Mouse (Mus musculus): ENCODE results near the gene Cntn5. TPM values are rescaled to one million over a fixed set of nuclear protein-coding genes. Genes with fewer than 3 reads are reported as not detected.
"Not testable (repeated sequence)": the region's sequence is repeated elsewhere in the genome, so short reads cannot be mapped to it uniquely, and the experiment has no call there.

The Cntn5 gene
- polyA plus RNA-seq, 1 experiment from 2014 or later = 8.7 TPM

DNA sequence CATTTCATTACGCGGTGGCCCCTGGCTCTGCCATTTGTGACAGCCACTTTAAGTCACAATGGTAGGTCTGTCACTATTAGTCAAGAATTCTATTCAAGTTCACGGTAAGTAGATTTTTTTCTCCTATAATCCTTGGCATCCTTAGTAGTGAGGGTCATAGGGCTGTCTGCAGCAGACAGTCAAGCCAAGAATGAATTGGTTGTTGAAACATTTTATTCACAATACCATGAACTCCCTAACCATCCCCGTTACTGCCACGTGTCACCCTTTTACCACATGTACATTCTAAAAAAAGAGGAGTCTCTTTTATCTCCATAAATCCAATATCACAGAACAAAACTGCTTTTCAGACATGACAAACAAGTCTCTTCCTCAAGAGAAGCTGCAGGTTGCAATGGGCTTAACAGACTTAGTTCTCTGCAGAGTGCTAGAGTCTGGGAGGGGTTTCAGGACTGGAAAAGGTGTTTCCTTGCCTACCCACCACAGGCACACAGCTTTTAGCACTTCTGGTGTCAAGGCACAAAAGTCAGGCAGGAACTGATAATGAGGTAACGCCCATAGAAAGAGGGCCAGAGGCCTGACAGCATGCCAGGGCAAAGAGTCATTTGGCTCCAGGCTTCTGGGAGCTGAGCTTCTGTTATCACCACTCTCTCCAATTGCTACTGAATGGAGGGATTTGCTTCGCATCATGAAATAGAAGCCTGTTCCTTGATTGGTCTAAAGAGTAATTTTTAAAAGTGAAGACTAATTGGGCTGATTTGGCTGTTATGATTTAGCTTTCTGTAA is 259.3 kb downstream of the Cntn5 start:
- Histone ChIP-seq H3K27me3 (no peaks in the 10 kb centered on the region), H3K27ac (no peak overlapping the region), H3K9ac (no peak overlapping the region), H3K4me3 (replicated peaks) (no peak overlapping the region), H3K4me2 (no peak overlapping the region), H3K36me3 (replicated peaks) (no peaks in the 10 kb centered on the region), H3K9me3 (no peaks in the 10 kb centered on the region), H3K4me1 (no peaks in the 10 kb centered on the region)
- 48% methylated on average over 7 of the region's 7 CpGs for WGBS
- no peak for ATAC-seq (ENCODE audit: low FRiP score)

DNA sequence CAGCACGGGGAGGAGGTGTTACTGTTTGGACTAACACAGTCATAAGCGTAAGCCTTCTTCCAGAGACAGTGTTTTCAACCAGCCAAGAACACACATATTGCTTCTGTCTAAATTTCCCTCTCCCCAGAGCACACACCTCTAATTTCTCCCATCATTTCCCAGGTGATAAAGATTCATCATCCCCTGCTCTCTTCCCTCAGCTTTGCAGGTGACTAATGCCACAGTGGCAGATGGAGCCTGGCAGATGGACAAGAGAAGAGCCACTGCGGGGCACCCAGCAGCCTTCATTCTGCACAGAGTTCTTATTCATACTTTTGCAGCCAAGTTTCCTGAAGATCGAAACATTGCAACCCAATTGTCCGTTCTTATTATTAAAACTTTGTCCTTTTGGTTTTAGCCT is 286.5 kb downstream of the Cntn5 start:
- Histone ChIP-seq H3K4me2 (no peak overlapping the region), H3K9ac (no peak overlapping the region), H3K9me3 (no peaks in the 10 kb centered on the region), H3K4me3 (replicated peaks) (no peak overlapping the region), H3K36me3 (replicated peaks) (no peaks in the 10 kb centered on the region), H3K4me1 (no peaks in the 10 kb centered on the region), H3K27me3 (no peaks in the 10 kb centered on the region), H3K27ac (no peak overlapping the region)
- 82% methylated on average over 5 of the region's 5 CpGs for WGBS
- peak; percentile 39; the same call in 1 of the 2 replicates for ATAC-seq (ENCODE audit: low FRiP score)

DNA sequence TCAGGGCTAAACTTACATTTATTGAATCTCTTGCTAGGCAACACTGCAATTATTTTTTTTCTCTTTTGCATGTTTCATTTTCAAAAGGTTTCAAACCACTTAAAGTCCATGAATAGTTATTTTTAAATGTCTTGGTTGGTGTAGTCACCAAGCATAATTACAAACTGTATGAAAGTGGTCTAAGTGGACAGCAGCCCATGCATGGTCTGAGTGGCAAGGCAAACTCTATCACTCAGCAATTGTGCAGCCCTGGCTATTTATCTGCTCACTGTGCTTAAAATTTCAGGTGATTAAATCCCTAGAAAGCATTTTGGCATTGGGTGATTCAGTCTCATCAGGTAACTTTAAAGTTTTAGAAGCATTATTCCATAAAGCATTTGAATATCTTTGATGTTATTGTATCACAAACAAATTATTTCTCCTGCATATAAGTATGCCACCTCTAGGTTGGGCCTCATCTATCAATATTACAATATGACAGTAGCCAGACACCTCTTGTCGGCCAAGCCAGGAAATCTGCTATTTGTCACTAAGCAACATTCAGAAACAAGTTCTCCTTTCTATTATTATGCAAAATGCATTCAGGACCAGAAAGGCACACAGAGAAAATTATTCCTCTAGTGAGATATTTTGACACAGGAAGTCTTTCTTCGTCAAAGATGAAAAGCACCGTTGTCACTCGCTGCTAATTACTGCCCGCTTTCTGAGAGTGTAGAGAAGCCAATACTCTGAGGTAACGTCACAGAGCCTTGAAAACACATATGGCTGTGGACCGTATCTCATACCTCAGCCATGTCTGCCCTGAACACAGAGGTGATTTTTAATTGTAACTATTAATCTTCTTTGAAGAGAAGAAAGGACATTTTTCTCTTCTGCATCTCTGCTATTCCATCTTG is 329.0 kb downstream of the Cntn5 start:
- WGBS = 41% methylated on average over 7 of the region's 7 CpGs
- Histone ChIP-seq H3K27me3 (no peaks in the 10 kb centered on the region), H3K4me3 (replicated peaks) (no peak overlapping the region), H3K9ac (no peak overlapping the region), H3K4me2 (no peak overlapping the region), H3K36me3 (replicated peaks) (no peaks in the 10 kb centered on the region), H3K9me3 (no peaks in the 10 kb centered on the region), H3K27ac (no peak overlapping the region), H3K4me1 (no peaks in the 10 kb centered on the region)
- peak; percentile 75; the same call in 1 of the 2 replicates for ATAC-seq (ENCODE audit: low FRiP score)

DNA sequence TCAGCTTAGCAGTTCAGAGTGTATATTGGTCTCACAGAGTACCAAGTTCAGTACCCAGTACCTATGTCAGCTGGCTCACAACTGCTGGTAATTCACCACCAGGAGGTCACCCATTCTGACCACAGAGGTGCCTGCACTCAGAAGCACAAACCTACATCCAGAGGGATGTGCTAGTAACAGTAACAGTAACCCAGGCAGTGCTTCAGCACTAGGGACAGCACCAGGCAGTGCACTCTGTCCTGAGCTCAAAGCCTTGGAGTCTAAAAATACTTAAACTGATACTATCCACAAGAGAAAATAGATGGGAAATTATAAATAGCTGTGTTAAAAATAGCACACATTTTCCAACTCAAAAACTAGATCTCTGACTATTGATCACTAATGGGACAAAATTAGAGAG is 334.7 kb downstream of the Cntn5 start:
- no peak overlapping the region for H3K4me2 ChIP-seq
- H3K36me3 ChIP-seq (replicated peaks) = no peaks in the 10 kb centered on the region
- no peak for ATAC-seq (ENCODE audit: low FRiP score)
- H3K27ac ChIP-seq = no peak overlapping the region
- H3K27me3 ChIP-seq = no peaks in the 10 kb centered on the region
- no peaks in the 10 kb centered on the region for H3K4me1 ChIP-seq
- no peak overlapping the region for H3K4me3 ChIP-seq (replicated peaks)
- H3K9me3 ChIP-seq = no peaks in the 10 kb centered on the region
- H3K9ac ChIP-seq = no peak overlapping the region

DNA sequence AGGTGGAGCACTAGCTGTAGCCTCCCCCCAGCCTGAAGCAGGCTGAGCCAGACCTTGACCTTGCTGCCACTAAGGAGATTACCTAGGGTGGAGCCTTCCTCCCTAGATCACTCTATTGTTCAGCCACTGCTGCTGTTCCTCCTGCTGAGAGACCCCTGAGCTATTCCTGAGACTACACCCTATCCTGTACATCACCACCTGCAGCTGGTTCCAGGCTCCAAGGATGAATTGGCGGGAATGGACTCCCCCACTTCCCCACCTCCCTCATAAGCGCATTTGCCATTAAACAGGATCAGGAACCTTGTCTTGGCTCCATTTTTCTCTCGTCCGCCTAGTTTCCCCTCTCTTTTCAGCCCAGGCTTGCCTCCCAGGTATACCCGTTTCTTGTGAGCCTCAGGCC is 363.7 kb downstream of the Cntn5 start:
- H3K4me2 ChIP-seq; H3K9me3 ChIP-seq; H3K4me3 ChIP-seq (replicated peaks); H3K27ac ChIP-seq; ATAC-seq (ENCODE audit: low FRiP score); H3K4me1 ChIP-seq; H3K36me3 ChIP-seq (replicated peaks); H3K9ac ChIP-seq; H3K27me3 ChIP-seq: not testable (repeated sequence)
- 72% methylated on average over 5 of the region's 5 CpGs for WGBS

DNA sequence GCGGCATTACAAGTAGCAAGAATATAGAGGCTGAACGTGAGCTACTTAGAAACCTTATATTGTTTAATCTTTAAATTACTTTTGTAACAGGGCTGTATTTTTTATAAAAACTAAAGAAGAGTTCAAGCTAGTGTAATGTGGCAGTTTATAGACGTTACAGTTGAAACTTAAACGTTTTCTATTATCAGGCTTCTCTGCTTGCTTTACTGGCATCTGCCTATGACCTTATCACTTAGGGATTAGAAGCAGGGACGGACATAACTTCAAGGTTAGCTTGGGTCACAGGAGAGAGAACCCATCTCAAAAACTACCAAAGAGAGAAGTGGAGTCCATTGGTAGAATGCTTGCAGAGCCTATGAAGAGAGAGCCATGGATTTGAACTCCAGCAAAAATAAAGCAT is 372.3 kb downstream of the Cntn5 start:
- Histone ChIP-seq H3K27me3 (no peaks in the 10 kb centered on the region), H3K4me3 (replicated peaks) (no peak overlapping the region), H3K27ac (no peak overlapping the region), H3K36me3 (replicated peaks) (no peaks in the 10 kb centered on the region), H3K4me1 (peaks cover 10% of the 10 kb centered on the region; the same call in 1 of the 2 replicates), H3K9me3 (no peaks in the 10 kb centered on the region), H3K9ac (no peak overlapping the region), H3K4me2 (no peak overlapping the region)
- WGBS = 89% methylated on average over 5 of the region's 5 CpGs
- no peak for ATAC-seq (ENCODE audit: low FRiP score)

DNA sequence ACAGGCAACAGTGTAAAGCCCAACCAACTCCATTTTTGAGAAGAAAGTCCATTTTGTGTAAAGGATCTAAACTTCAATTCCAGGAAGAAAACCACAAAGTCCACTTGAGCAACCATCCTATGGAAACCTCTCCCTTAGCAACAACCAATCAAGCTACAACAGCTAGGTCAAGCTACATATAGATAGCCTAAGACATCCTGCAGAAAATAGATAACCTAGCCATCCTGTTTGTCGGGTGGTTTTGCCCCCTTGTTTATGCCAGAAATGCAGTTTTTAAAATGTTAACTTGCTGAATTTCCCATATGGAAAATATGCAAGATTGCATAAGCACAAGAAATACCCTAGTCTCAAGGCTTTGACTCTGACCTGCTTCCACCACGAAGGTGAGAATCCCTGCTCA is 373.5 kb downstream of the Cntn5 start:
- no peaks in the 10 kb centered on the region for H3K9me3 ChIP-seq
- no peak overlapping the region for H3K9ac ChIP-seq
- H3K36me3 ChIP-seq (replicated peaks) = no peaks in the 10 kb centered on the region
- ATAC-seq (ENCODE audit: low FRiP score) = no peak
- H3K27me3 ChIP-seq = no peaks in the 10 kb centered on the region
- WGBS = 94% methylated on average over 2 of the region's 2 CpGs
- H3K4me3 ChIP-seq (replicated peaks) = no peak overlapping the region
- H3K4me1 ChIP-seq = peaks cover 13% of the 10 kb centered on the region; the same call in 1 of the 2 replicates
- H3K4me2 ChIP-seq = no peak overlapping the region
- H3K27ac ChIP-seq = no peak overlapping the region

DNA sequence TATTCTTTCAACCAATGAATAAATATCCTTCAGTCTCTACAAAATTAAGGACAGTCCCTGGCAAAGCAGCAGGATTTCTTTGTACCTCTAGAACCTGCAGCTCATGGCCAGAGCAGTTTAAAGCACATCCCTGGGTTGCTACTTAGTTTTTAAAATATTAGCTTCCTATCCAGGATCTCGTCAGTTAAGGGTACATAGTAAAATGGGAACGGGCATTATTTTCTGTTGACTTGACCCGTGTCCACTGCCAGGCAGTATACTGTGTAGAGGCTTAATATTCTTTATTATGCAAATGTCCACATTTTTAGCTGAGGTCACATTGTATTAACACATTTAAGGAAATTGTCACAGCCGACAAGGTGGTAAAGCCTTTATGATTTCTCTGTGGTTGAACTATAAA is 375.0 kb downstream of the Cntn5 start:
- Histone ChIP-seq H3K27ac (no peak overlapping the region), H3K9ac (no peak overlapping the region), H3K4me2 (no peak overlapping the region), H3K27me3 (no peaks in the 10 kb centered on the region), H3K4me3 (replicated peaks) (no peak overlapping the region), H3K4me1 (peaks cover 13% of the 10 kb centered on the region; the same call in 1 of the 2 replicates), H3K9me3 (no peaks in the 10 kb centered on the region), H3K36me3 (replicated peaks) (no peaks in the 10 kb centered on the region)
- 12% methylated on average over 4 of the region's 4 CpGs for WGBS
- peak; percentile 41; the same call in 1 of the 2 replicates for ATAC-seq (ENCODE audit: low FRiP score)

DNA sequence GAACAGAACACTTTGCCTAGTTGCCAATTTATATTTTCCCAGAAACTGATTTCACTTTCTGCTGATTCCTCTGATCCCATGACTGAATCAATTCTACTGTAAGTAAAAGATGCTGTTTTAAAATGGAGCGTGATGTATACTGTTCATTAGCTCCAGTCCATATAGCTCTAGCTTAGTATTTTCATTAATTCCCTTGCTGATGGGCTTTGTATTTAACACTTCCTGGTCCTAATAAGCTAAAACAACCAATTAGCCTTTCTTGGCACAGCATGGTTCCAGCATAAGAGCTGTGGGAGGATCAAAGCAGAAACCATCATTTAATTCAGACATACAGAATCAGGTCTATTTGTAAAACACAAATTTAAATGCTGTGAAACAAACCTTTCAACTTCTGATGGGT is 375.5 kb downstream of the Cntn5 start:
- H3K4me2 ChIP-seq = no peak overlapping the region
- 24% methylated on average over 1 of the region's 1 CpGs for WGBS
- no peaks in the 10 kb centered on the region for H3K9me3 ChIP-seq
- no peak overlapping the region for H3K27ac ChIP-seq
- H3K4me3 ChIP-seq (replicated peaks) = no peak overlapping the region
- H3K9ac ChIP-seq = no peak overlapping the region
- no peaks in the 10 kb centered on the region for H3K27me3 ChIP-seq
- no peaks in the 10 kb centered on the region for H3K36me3 ChIP-seq (replicated peaks)
- H3K4me1 ChIP-seq = peaks cover 13% of the 10 kb centered on the region; the same call in 1 of the 2 replicates
- peak; percentile 86 for ATAC-seq (ENCODE audit: low FRiP score)

DNA sequence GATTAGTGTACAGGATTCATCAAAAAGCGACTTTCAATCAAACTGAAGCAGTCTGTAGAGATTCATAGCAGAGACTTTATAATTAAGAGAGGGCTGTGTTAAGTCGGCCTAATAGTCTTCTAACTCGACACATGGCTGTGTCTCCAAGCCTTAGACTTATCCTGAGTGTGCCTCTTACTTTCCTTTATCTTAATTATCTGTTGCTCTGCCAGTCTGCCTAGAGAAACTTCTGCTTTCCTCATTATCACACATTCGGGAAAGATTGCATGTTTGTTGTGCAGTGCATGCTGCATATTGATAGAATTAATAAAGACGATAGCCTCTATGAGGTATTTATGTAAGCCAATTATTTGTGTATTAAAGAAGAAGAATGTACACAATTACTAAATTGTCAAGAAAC is 375.9 kb downstream of the Cntn5 start:
- peak; percentile 59; the same call in 1 of the 2 replicates for ATAC-seq (ENCODE audit: low FRiP score)
- H3K4me1 ChIP-seq = peaks cover 13% of the 10 kb centered on the region; the same call in 1 of the 2 replicates
- H3K9me3 ChIP-seq = no peaks in the 10 kb centered on the region
- no peaks in the 10 kb centered on the region for H3K36me3 ChIP-seq (replicated peaks)
- no peak overlapping the region for H3K9ac ChIP-seq
- WGBS = 35% methylated on average over 5 of the region's 5 CpGs
- no peaks in the 10 kb centered on the region for H3K27me3 ChIP-seq
- 0 out of 2 replicates have a peak overlapping the region, but pooled peaks have one; percentile 42 for H3K27ac ChIP-seq
- H3K4me2 ChIP-seq = no peak overlapping the region
- H3K4me3 ChIP-seq (replicated peaks) = no peak overlapping the region

DNA sequence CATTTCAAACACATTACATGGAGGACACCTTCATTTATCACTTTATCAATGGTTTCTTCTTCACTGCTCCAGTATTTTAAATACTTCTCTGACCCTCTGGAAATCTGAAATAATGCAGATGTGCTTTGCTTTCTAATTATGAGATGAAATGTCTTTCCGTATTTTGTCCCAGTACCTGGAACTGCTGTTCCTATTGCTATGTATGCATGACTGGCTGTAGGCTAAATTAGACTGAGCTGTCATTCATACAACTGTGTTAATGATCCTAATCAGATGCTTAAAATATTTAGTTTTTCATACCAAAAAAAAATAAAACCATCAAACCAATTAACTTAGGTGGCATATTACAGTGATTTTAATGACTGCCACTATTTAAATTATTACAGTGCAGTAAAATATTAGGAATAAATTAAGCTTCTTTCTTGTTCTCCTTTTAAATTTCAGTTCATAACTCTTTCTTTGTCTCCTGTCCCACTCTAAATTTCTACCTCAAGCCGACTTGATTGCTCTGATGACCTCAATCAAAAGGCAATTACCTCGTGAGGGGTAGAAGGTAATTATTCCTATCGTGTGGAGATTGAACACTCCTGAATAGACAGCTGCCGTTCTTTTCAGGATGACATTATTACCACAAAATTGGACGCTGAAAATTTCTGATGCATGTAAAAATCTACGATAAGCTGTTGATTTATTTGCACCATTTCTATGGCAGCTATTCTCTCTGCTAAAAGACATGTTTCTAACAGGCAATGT is 378.5 kb downstream of the Cntn5 start:
- WGBS = 16% methylated on average over 7 of the region's 7 CpGs
- ATAC-seq (ENCODE audit: low FRiP score) = peak; percentile 62

DNA sequence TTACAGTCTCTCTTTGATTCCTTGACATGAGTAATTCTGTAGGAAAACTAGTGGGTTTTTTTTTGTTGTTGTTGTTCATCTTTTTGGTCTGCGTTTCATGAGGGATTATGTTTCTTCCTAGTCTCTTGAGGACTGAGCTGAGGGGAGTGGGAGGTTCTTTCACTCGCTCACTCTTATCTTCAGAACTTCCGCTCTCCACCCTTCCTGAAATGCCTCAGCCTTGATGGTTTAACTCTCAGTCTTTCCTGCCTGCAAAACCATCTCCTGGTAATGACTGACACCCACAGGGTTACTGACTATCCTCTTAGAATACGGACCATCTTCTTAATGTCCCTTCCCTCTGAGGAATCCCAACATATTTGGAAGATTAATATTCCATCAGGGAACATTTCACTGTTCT is 382.0 kb downstream of the Cntn5 start:
- no peaks in the 10 kb centered on the region for H3K9me3 ChIP-seq
- no peak for ATAC-seq (ENCODE audit: low FRiP score)
- WGBS = 94% methylated on average over 4 of the region's 4 CpGs
- H3K27ac ChIP-seq = no peak overlapping the region
- H3K4me1 ChIP-seq = peaks cover 3% of the 10 kb centered on the region; the same call in 1 of the 2 replicates
- no peaks in the 10 kb centered on the region for H3K36me3 ChIP-seq (replicated peaks)
- H3K9ac ChIP-seq = no peak overlapping the region
- no peak overlapping the region for H3K4me2 ChIP-seq
- no peaks in the 10 kb centered on the region for H3K27me3 ChIP-seq
- no peak overlapping the region for H3K4me3 ChIP-seq (replicated peaks)

More for the DNA sequence above, 378.5 kb downstream of the Cntn5 start:
- Histone ChIP-seq H3K36me3 (replicated peaks) (no peaks in the 10 kb centered on the region), H3K4me1 (peaks cover 13% of the 10 kb centered on the region; the same call in 1 of the 2 replicates), H3K27ac (no peak overlapping the region), H3K9ac (no peak overlapping the region), H3K9me3 (no peaks in the 10 kb centered on the region), H3K27me3 (no peaks in the 10 kb centered on the region), H3K4me3 (replicated peaks) (no peak overlapping the region), H3K4me2 (no peak overlapping the region)

Data from forebrain, embryonic 12.5 days (tissue).